Mouse (Mus musculus) kidney, adult 2 months (tissue): Measurements from ENCODE around the gene Trmt10b. TPM values are rescaled to one million over a fixed set of nuclear protein-coding genes. Genes with fewer than 3 reads are reported as not detected.
A peak's percentile ranks its signal among the peaks of the same experiment; 100 is the strongest.

ENCODE experiments used
- DNase-seq: peaks from one replicate; pipeline ENCODE4 v3.0.0; 2021
- H3K27ac ChIP-seq: fragments of 200-500 bp; 2 replicates; pipeline ENCODE4 v1.5.1; 2012; ENCODE audit warnings: low read depth, low read length, control low read depth, inconsistent platforms; ENCODE audit not compliant: insufficient read depth
- H3K27me3 ChIP-seq: fragments of 200-500 bp; replicated peaks from 2 replicates; pipeline ENCODE4 v1.6.1; 2012; ENCODE audit warnings: mild to moderate bottlenecking, moderate library complexity, low read length, inconsistent platforms; ENCODE audit not compliant: control insufficient read depth, insufficient read depth
- H3K36me3 ChIP-seq: fragments of 200-500 bp; 2 replicates; pipeline ENCODE4 v1.6.1; 2012; ENCODE audit warnings: mild to moderate bottlenecking, moderate library complexity, low read length, inconsistent platforms; ENCODE audit not compliant: control insufficient read depth, insufficient read depth
- H3K4me1 ChIP-seq: fragments of 200-500 bp; 2 replicates; pipeline ENCODE4 v1.6.1; 2011; ENCODE audit warnings: low read length; ENCODE audit not compliant: control insufficient read depth, insufficient read depth
- H3K4me3 ChIP-seq: fragments of 200-500 bp; 2 replicates; pipeline ENCODE4 v1.5.1; 2011; ENCODE audit warnings: mild to moderate bottlenecking, low read depth, low read length, control low read depth; ENCODE audit not compliant: insufficient read depth
- CTCF ChIP-seq: fragments of 200-500 bp; conservative IDR thresholded peaks from 2 replicates; pipeline ENCODE4 v1.5.1; 2011; ENCODE audit warnings: low read depth, mild to moderate bottlenecking, control low read depth, low read length, moderate library complexity, mixed read lengths; ENCODE audit not compliant: insufficient read depth, insufficient read length
- POLR2A ChIP-seq: fragments of 200-500 bp; IDR thresholded peaks from one replicate; pipeline ENCODE4 v1.6.1; 2011; ENCODE audit warnings: low read depth, low read length, control low read depth
- WGBS: fragments of 180-500 bp; shearing (Covaris S2); methylation state at CpG from one replicate; pipeline ENCODE4 v1.1.7; 2018; 5-methylcytosine and 5-hydroxymethylcytosine counted together
- polyA plus RNA-seq: library from polyadenylated mRNA; depleted of rRNA; stranded (reverse); fragments of >200 nt; gene quantifications from 2 replicates; pipeline ENCODE4 v1.2.3, GENCODE M21; 2012

The Trmt10b gene
- polyA plus RNA-seq, 1 experiment = 3.9 TPM

GRCm38 (mm10) chr4:45267883-45268282 lies 29.0 kb upstream of the Trmt10b start:
- no peaks in the 10 kb centered on the region for H3K36me3 ChIP-seq
- H3K27me3 ChIP-seq = no peaks in the 10 kb centered on the region
- H3K27ac ChIP-seq = no peak overlapping the region
- H3K4me3 ChIP-seq = no peak overlapping the region
- 67% methylated on average over 3 of the region's 3 CpGs for WGBS
- TF ChIP-seq CTCF = no peak
- no peak for TF ChIP-seq POLR2A
- no peak for DNase-seq
- no peaks in the 10 kb centered on the region for H3K4me1 ChIP-seq

GRCm38 (mm10) chr4:45271041-45271452 lies 25.9 kb upstream of the Trmt10b start:
- no peaks in the 10 kb centered on the region for H3K36me3 ChIP-seq
- peak; percentile 42 for DNase-seq
- no peak for TF ChIP-seq POLR2A
- TF ChIP-seq CTCF = no peak
- WGBS = 62% methylated on average over 10 of the region's 10 CpGs
- no peak overlapping the region for H3K4me3 ChIP-seq
- H3K4me1 ChIP-seq = no peaks in the 10 kb centered on the region
- no peaks in the 10 kb centered on the region for H3K27me3 ChIP-seq
- H3K27ac ChIP-seq = no peak overlapping the region

- Histone ChIP-seq H3K4me3 (no peak overlapping the region), H3K4me1 (no peaks in the 10 kb centered on the region), H3K27me3 (no peaks in the 10 kb centered on the region), H3K27ac (no peak overlapping the region), H3K36me3 (no peaks in the 10 kb centered on the region)
- 48% methylated on average over 8 of the region's 8 CpGs for WGBS
- DNase-seq = no peak
- TF ChIP-seq POLR2A (no peak), CTCF (no peak)
Observed at GRCm38 (mm10) chr4:45275770-45276169, 21.2 kb upstream of the Trmt10b start.

GRCm38 (mm10) chr4:45279292-45279691 lies 17.6 kb upstream of the Trmt10b start:
- Histone ChIP-seq H3K36me3 (no peaks in the 10 kb centered on the region), H3K27ac (no peak overlapping the region), H3K4me3 (no peak overlapping the region), H3K4me1 (no peaks in the 10 kb centered on the region), H3K27me3 (no peaks in the 10 kb centered on the region)
- TF ChIP-seq POLR2A (no peak), CTCF (no peak)
- DNase-seq = no peak
- 63% methylated on average over 8 of the region's 8 CpGs for WGBS

GRCm38 (mm10) chr4:45279981-45280548 lies 16.9 kb upstream of the Trmt10b start:
- 10% methylated on average over 4 of the region's 4 CpGs for WGBS
- no peaks in the 10 kb centered on the region for H3K36me3 ChIP-seq
- TF ChIP-seq CTCF = peak; percentile 93
- no peak for TF ChIP-seq POLR2A
- no peak overlapping the region for H3K27ac ChIP-seq
- peak; percentile 79 for DNase-seq
- no peaks in the 10 kb centered on the region for H3K27me3 ChIP-seq
- H3K4me3 ChIP-seq = no peak overlapping the region
- H3K4me1 ChIP-seq = no peaks in the 10 kb centered on the region

GRCm38 (mm10) chr4:45286318-45286717 lies 10.6 kb upstream of the Trmt10b start:
- DNase-seq = peak; percentile 15
- 56% methylated on average over 3 of the region's 3 CpGs for WGBS
- no peaks in the 10 kb centered on the region for H3K36me3 ChIP-seq
- TF ChIP-seq CTCF (peak; percentile 70), POLR2A (no peak)
- no peak overlapping the region for H3K4me3 ChIP-seq
- no peaks in the 10 kb centered on the region for H3K27me3 ChIP-seq
- no peak overlapping the region for H3K27ac ChIP-seq
- no peaks in the 10 kb centered on the region for H3K4me1 ChIP-seq

- no peaks in the 10 kb centered on the region for H3K4me1 ChIP-seq
- H3K36me3 ChIP-seq = no peaks in the 10 kb centered on the region
- 79% methylated on average over 5 of the region's 5 CpGs for WGBS
- no peaks in the 10 kb centered on the region for H3K27me3 ChIP-seq
- DNase-seq = no peak
- no peak overlapping the region for H3K27ac ChIP-seq
- H3K4me3 ChIP-seq = no peak overlapping the region
- no peak for TF ChIP-seq POLR2A
- TF ChIP-seq CTCF = no peak
Observed at GRCm38 (mm10) chr4:45287906-45288305, 9.0 kb upstream of the Trmt10b start.

- no peaks in the 10 kb centered on the region for H3K4me1 ChIP-seq
- H3K36me3 ChIP-seq = peaks cover 4% of the 10 kb centered on the region
- no peak for TF ChIP-seq POLR2A
- TF ChIP-seq CTCF = no peak
- WGBS = 98% methylated on average over 14 of the region's 14 CpGs
- no peak for DNase-seq
- H3K27me3 ChIP-seq = no peaks in the 10 kb centered on the region
- no peak overlapping the region for H3K4me3 ChIP-seq
- H3K27ac ChIP-seq = no peak overlapping the region
Observed at GRCm38 (mm10) chr4:45305536-45305935, 8.6 kb downstream of the Trmt10b start.
